Mouse (Mus musculus) small intestine, adult 2 months (tissue): ENCODE results near the gene C2cd4a. TPM values are rescaled to one million over a fixed set of nuclear protein-coding genes. Genes with fewer than 3 reads are reported as not detected.
A peak's percentile ranks its signal among the peaks of the same experiment; 100 is the strongest.

ENCODE experiments used
- H3K27ac ChIP-seq: fragments of 200-500 bp; 2 replicates; pipeline ENCODE4 v1.5.1; 2012; ENCODE audit warnings: low read depth, low read length, control low read depth, inconsistent platforms; ENCODE audit not compliant: insufficient read depth
- H3K27me3 ChIP-seq: fragments of 200-500 bp; 2 replicates; pipeline ENCODE4 v1.6.1; 2012; ENCODE audit warnings: mild to moderate bottlenecking, moderate library complexity, low read length, inconsistent platforms; ENCODE audit not compliant: control insufficient read depth, insufficient read depth
- H3K36me3 ChIP-seq: fragments of 200-500 bp; 2 replicates; pipeline ENCODE4 v1.6.1; 2012; ENCODE audit warnings: mild to moderate bottlenecking, low read length, control low read depth, inconsistent platforms; ENCODE audit not compliant: control insufficient read depth, insufficient read depth
- H3K4me1 ChIP-seq: fragments of 200-500 bp; 2 replicates; pipeline ENCODE4 v1.6.1; 2012; ENCODE audit warnings: low read length, inconsistent platforms, mixed read lengths; ENCODE audit not compliant: control insufficient read depth, insufficient read depth, insufficient read length
- H3K4me3 ChIP-seq: fragments of 200-500 bp; 2 replicates; pipeline ENCODE4 v1.5.1; 2012; ENCODE audit warnings: low read depth, mild to moderate bottlenecking, control low read depth, inconsistent platforms, low read length, moderate library complexity
- CTCF ChIP-seq: fragments of 200-500 bp; IDR thresholded peaks from 2 replicates; pipeline ENCODE4 v1.5.1; 2012; ENCODE audit warnings: low read depth, mild to moderate bottlenecking, control low read depth, inconsistent platforms, low read length, moderate library complexity, mixed read lengths; ENCODE audit not compliant: insufficient replicate concordance, insufficient read length; ENCODE audit errors: extremely low read depth
- POLR2A ChIP-seq: fragments of 200-500 bp; IDR thresholded peaks from 2 replicates; pipeline ENCODE4 v1.6.1; 2012; ENCODE audit warnings: low read depth, mild to moderate bottlenecking, control low read depth, inconsistent platforms, low read length, moderate library complexity
- WGBS: fragments of 180-500 bp; shearing (Covaris S2); methylation state at CpG from one replicate; pipeline ENCODE4 v1.1.7; 2018; 5-methylcytosine and 5-hydroxymethylcytosine counted together
- polyA plus RNA-seq: library from polyadenylated mRNA; depleted of rRNA; stranded (reverse); fragments of >200 nt; gene quantifications from 2 replicates; pipeline ENCODE4 v1.2.3, GENCODE M21; 2012

The C2cd4a gene
- polyA plus RNA-seq, 1 experiment, result 1.9 TPM

GRCm38 (mm10) chr9:67847606-67848005 is 15.5 kb upstream of the C2cd4a start:
- Histone ChIP-seq H3K4me1 (peaks cover 5% of the 10 kb centered on the region; the same call in 1 of the 2 replicates), H3K27ac (no peak overlapping the region), H3K4me3 (no peak overlapping the region), H3K27me3 (no peaks in the 10 kb centered on the region), H3K36me3 (no peaks in the 10 kb centered on the region)
- WGBS, result 86% methylated on average over 3 of the region's 3 CpGs
- no peak for TF ChIP-seq POLR2A

- Histone ChIP-seq H3K27ac (no peak overlapping the region), H3K27me3 (no peaks in the 10 kb centered on the region), H3K36me3 (no peaks in the 10 kb centered on the region), H3K4me3 (no peak overlapping the region), H3K4me1 (peaks cover 5% of the 10 kb centered on the region; the same call in 1 of the 2 replicates)
- TF ChIP-seq POLR2A (no peak), CTCF (no peak)
- WGBS, result 93% methylated on average over 2 of the region's 2 CpGs
These were observed 14.0 kb upstream of the C2cd4a start for GRCm38 (mm10) chr9:67846089-67846488.

GRCm38 (mm10) chr9:67845648-67846047 is 13.5 kb upstream of the C2cd4a start:
- Histone ChIP-seq H3K27ac (no peak overlapping the region), H3K4me1 (peaks cover 5% of the 10 kb centered on the region; the same call in 1 of the 2 replicates), H3K36me3 (no peaks in the 10 kb centered on the region), H3K27me3 (no peaks in the 10 kb centered on the region), H3K4me3 (no peak overlapping the region)
- 61% methylated on average over 5 of the region's 5 CpGs for WGBS
- TF ChIP-seq POLR2A, result no peak
- no peak for TF ChIP-seq CTCF

- Histone ChIP-seq H3K27me3 (no peaks in the 10 kb centered on the region), H3K27ac (no peak overlapping the region), H3K4me1 (peaks cover 5% of the 10 kb centered on the region; the same call in 1 of the 2 replicates), H3K36me3 (no peaks in the 10 kb centered on the region), H3K4me3 (no peak overlapping the region)
- no peak for TF ChIP-seq POLR2A
- no peak for TF ChIP-seq CTCF
- WGBS, result 73% methylated on average over 4 of the region's 4 CpGs
These were observed 12.9 kb upstream of the C2cd4a start for GRCm38 (mm10) chr9:67845012-67845411.

GRCm38 (mm10) chr9:67842797-67843196 is 10.7 kb upstream of the C2cd4a start:
- Histone ChIP-seq H3K4me1 (peaks cover 3% of the 10 kb centered on the region), H3K27ac (no peak overlapping the region), H3K36me3 (no peaks in the 10 kb centered on the region), H3K27me3 (no peaks in the 10 kb centered on the region), H3K4me3 (no peak overlapping the region)
- TF ChIP-seq CTCF (no peak), POLR2A (no peak)
- 41% methylated on average over 5 of the region's 5 CpGs for WGBS

- under 1% methylated on average over 52 of the region's 53 CpGs for WGBS
- no peak for TF ChIP-seq CTCF
- TF ChIP-seq POLR2A, result no peak
- H3K4me3 ChIP-seq, result peak within 1 kb of the TSS; percentile 93
- H3K27ac ChIP-seq, result no peak within 1 kb of the TSS; the same call in 1 of the 2 replicates
- H3K4me1 ChIP-seq, result peaks cover 3% of the 10 kb centered on the region
- no peaks in the 10 kb centered on the region for H3K27me3 ChIP-seq
- no peaks in the 10 kb centered on the region for H3K36me3 ChIP-seq
These were observed 8.1 kb upstream of the C2cd4a start, which contains the start of gene Vps13c for GRCm38 (mm10) chr9:67839981-67840859. TSS of gene Vps13c (plus strand) at chr9:67840396.

GRCm38 (mm10) chr9:67837311-67837710 is 5.2 kb upstream of the C2cd4a start:
- WGBS, result 40% methylated on average over 2 of the region's 2 CpGs
- TF ChIP-seq POLR2A (no peak), CTCF (no peak)

More at GRCm38 (mm10) chr9:67837311-67837710, 5.2 kb upstream of the C2cd4a start:
- no peak overlapping the region for H3K4me3 ChIP-seq
- peaks cover 3% of the 10 kb centered on the region; the same call in 1 of the 2 replicates for H3K4me1 ChIP-seq
- no peak overlapping the region for H3K27ac ChIP-seq
- no peaks in the 10 kb centered on the region for H3K27me3 ChIP-seq
- no peaks in the 10 kb centered on the region for H3K36me3 ChIP-seq
